Mouse (Mus musculus) ES-Bruce4 (cell line): ENCODE measurements around the gene Sapcd1.

Experiments
- CTCF ChIP-seq: IDR thresholded peaks from one replicate; pipeline ENCODE4 v1.8.1; 2011; ENCODE audit warnings: low read depth, low read length
- EP300 ChIP-seq: IDR thresholded peaks from 2 replicates; pipeline ENCODE4 v1.6.1; 2011; ENCODE audit warnings: low read depth, low read length; ENCODE audit not compliant: insufficient read depth
- POLR2A ChIP-seq: IDR thresholded peaks from one replicate; pipeline ENCODE4 v1.8.1; 2011; ENCODE audit warnings: low read length; ENCODE audit not compliant: insufficient read depth

DNA sequence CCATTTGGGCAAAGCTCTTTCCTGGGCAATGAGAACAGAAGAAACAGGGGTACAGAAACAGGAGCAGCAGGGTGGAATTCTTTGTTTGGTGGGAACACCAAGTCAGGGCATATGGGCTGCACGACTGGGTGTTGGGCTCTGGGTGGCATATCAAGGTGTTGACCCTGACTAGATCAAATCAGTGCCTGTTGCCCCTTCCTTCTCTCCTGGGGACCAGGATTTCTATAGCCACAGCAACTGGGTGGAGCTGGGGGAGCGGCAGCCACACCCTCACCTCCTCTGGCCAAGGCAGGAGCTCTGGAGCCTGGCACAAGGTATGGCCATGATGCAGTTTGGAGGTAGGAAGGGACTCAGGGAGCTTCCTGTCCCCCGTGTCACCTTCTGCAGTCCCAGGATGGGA, 9.6 kb downstream of the Sapcd1 start:
- TF ChIP-seq POLR2A (no peak), CTCF (no peak), EP300 (no peak)
